Mouse (Mus musculus) heart, embryonic 15.5 days (tissue): ENCODE measurements at regions not wholly inside any gene's neighbourhood (a gene's known extent, or its start where the extent isn't known, plus 50 kb on each side); places are given as distances from the start of the nearest gene placed in this dataset.

Experiments
- ATAC-seq: fragments of 200-750 bp; cut with Nextera tagmentation; replicated peaks from 2 replicates; pipeline ENCODE4 v1.8.0; 2017; ENCODE audit warnings: low read depth, moderate TSS enrichment; ENCODE audit not compliant: insufficient number of reproducible peaks, insufficient read depth, low FRiP score
- H3K27ac ChIP-seq: fragments of 300-500 bp; sonication (generic); 2 replicates; pipeline ENCODE4 v1.5.1; 2015; ENCODE audit warnings: mild to moderate bottlenecking, inconsistent platforms
- H3K27me3 ChIP-seq: fragments of 300-500 bp; sonication (generic); 2 replicates; pipeline ENCODE4 v1.6.1; 2015; ENCODE audit warnings: inconsistent platforms
- H3K36me3 ChIP-seq: fragments of 300-500 bp; sonication (generic); 2 replicates; pipeline ENCODE4 v1.6.1; 2015; ENCODE audit warnings: mild to moderate bottlenecking, inconsistent platforms
- H3K4me1 ChIP-seq: fragments of 300-500 bp; sonication (generic); replicated peaks from 2 replicates; pipeline ENCODE4 v1.6.1; 2015; ENCODE audit warnings: inconsistent platforms
- H3K4me2 ChIP-seq: fragments of 300-500 bp; sonication (generic); 2 replicates; pipeline ENCODE4 v1.6.1; 2015; ENCODE audit warnings: inconsistent platforms, mild to moderate bottlenecking, moderate library complexity
- H3K4me3 ChIP-seq: fragments of 300-500 bp; sonication (generic); 2 replicates; pipeline ENCODE4 v1.5.1; 2015; ENCODE audit warnings: mild to moderate bottlenecking, inconsistent platforms
- H3K9ac ChIP-seq: fragments of 300-500 bp; sonication (generic); 2 replicates; pipeline ENCODE4 v1.6.1; 2015; ENCODE audit warnings: mild to moderate bottlenecking, inconsistent platforms
- H3K9me3 ChIP-seq: fragments of 300-500 bp; sonication (generic); replicated peaks from 2 replicates; pipeline ENCODE4 v1.6.1; 2016; ENCODE audit warnings: inconsistent platforms
- WGBS: fragments of 180-500 bp; shearing (Covaris S2); methylation state at CpG from one replicate; pipeline ENCODE4 v1.1.7; 2015; ENCODE audit warnings: mixed read lengths; 5-methylcytosine and 5-hydroxymethylcytosine counted together

- Histone ChIP-seq H3K36me3 (no peaks in the 10 kb centered on the region), H3K27me3 (no peaks in the 10 kb centered on the region), H3K9me3 (no peaks in the 10 kb centered on the region), H3K4me1 (peaks cover 76% of the 10 kb centered on the region), H3K27ac (peak overlapping the region; percentile 94), H3K4me3 (peak overlapping the region; percentile 9), H3K4me2 (peak overlapping the region; percentile 60), H3K9ac (peak overlapping the region; percentile 47)
- no peak for ATAC-seq
- 4% methylated on average over 24 of the region's 24 CpGs for WGBS
These were observed 86.6 kb downstream of the 1700001O22Rik start for GRCm38 (mm10) chr2:30716580-30717565.

- Histone ChIP-seq H3K9ac (no peak overlapping the region), H3K27ac (peak overlapping the region; percentile 94), H3K9me3 (no peaks in the 10 kb centered on the region), H3K36me3 (no peaks in the 10 kb centered on the region), H3K4me2 (no peak overlapping the region; the same call in 1 of the 2 replicates), H3K27me3 (no peaks in the 10 kb centered on the region), H3K4me1 (peaks cover 72% of the 10 kb centered on the region), H3K4me3 (no peak overlapping the region)
- no peak for ATAC-seq
- WGBS, result 53% methylated on average over 4 of the region's 4 CpGs
These were observed 87.6 kb downstream of the 1700001O22Rik start for GRCm38 (mm10) chr2:30715720-30716310.

DNA sequence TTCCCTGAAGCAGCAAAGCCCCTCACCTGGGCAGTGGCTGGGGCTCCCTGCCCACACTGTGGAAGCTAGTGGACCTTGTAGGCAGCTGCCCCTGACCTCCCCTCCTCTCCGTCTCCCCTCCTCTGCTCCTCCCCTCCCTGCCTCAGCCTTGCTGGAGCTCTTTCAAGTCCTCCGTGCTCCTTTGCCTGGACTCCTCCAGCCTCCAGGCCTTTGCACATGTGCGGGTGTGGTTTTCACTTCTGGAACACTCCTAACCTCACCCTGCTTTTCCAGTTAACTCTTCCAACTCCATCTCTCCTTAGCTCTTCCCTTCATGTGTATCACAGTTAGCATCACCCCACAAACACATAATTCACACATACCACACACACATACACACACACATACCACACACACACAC, 89.9 kb downstream of the 1700001O22Rik start:
- Histone ChIP-seq H3K4me1 (peaks cover 66% of the 10 kb centered on the region), H3K4me3 (no peak overlapping the region), H3K27ac (peak overlapping the region; percentile 91), H3K27me3 (no peaks in the 10 kb centered on the region), H3K4me2 (no peak overlapping the region), H3K9ac (no peak overlapping the region), H3K36me3 (no peaks in the 10 kb centered on the region), H3K9me3 (no peaks in the 10 kb centered on the region)
- ATAC-seq, result no peak
- WGBS, result 8% methylated on average over 3 of the region's 3 CpGs

GRCm38 (mm10) chr2:30712841-30713401, 90.5 kb downstream of the 1700001O22Rik start:
- WGBS, result 64% methylated on average over 9 of the region's 9 CpGs

GRCm38 (mm10) chr2:30711853-30712498, 91.5 kb downstream of the 1700001O22Rik start:
- Histone ChIP-seq H3K4me2 (peak overlapping the region; percentile 85), H3K9me3 (no peaks in the 10 kb centered on the region), H3K36me3 (no peaks in the 10 kb centered on the region), H3K9ac (peak overlapping the region; percentile 67), H3K27me3 (no peaks in the 10 kb centered on the region), H3K4me3 (peak overlapping the region; percentile 56), H3K27ac (peak overlapping the region; percentile 91), H3K4me1 (peaks cover 66% of the 10 kb centered on the region)
- ATAC-seq, result peak; percentile 50
- under 1% methylated on average over 62 of the region's 63 CpGs for WGBS

More at GRCm38 (mm10) chr2:30712841-30713401, 90.5 kb downstream of the 1700001O22Rik start:
- no peak for ATAC-seq
- Histone ChIP-seq H3K36me3 (no peaks in the 10 kb centered on the region), H3K9me3 (no peaks in the 10 kb centered on the region), H3K4me2 (no peak overlapping the region), H3K9ac (no peak overlapping the region), H3K27ac (peak overlapping the region; percentile 91), H3K4me3 (no peak overlapping the region), H3K4me1 (peaks cover 66% of the 10 kb centered on the region), H3K27me3 (no peaks in the 10 kb centered on the region)

DNA sequence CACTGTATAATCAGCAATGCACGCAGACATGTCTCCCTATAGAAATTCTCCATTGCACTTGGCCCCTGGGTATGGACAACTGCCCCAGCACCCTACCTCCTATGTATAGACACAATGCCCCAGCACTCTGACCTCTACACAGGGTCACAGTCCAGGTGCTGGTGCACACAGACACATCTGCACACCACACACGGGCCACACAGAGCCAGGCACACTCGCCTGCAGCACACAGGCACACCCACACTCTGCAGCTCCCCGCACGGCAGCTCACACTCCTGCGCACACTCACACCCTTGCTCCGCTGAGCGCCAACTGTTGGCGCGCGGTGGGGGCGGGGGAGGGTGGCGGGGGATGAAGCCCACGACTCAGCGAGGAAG, 92.0 kb downstream of the 1700001O22Rik start:
- Histone ChIP-seq H3K9ac (peak overlapping the region; percentile 67), H3K36me3 (no peaks in the 10 kb centered on the region), H3K9me3 (no peaks in the 10 kb centered on the region), H3K27me3 (no peaks in the 10 kb centered on the region), H3K4me2 (peak overlapping the region; percentile 85), H3K4me1 (peaks cover 64% of the 10 kb centered on the region), H3K4me3 (peak overlapping the region; percentile 56), H3K27ac (peak overlapping the region; percentile 91)
- ATAC-seq, result no peak
- 6% methylated on average over 15 of the region's 15 CpGs for WGBS

DNA sequence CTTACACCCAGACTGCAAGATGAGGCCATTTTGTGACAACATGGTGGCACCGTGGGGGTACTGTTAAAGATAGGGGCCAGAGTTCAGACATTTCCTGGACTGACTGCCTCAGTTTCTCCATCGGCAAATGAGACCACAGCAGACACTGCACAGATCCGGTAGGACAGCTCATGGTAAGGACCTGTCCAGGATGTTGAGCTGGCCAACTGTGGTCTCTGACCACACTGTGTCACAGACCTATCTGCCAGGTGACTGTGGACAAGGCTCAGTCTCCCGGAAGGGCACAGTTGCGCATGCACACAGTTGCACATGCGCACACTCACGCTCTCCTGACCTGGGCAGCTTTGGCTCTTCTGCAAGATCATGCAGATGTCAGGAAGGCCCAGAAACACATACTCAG, 92.6 kb downstream of the 1700001O22Rik start:
- Histone ChIP-seq H3K9ac (no peak overlapping the region), H3K27ac (no peak overlapping the region), H3K36me3 (no peaks in the 10 kb centered on the region), H3K4me3 (no peak overlapping the region), H3K4me2 (no peak overlapping the region), H3K4me1 (peaks cover 62% of the 10 kb centered on the region), H3K27me3 (no peaks in the 10 kb centered on the region), H3K9me3 (no peaks in the 10 kb centered on the region)
- ATAC-seq, result no peak
- WGBS, result 94% methylated on average over 7 of the region's 7 CpGs

- no peak overlapping the region for H3K4me3 ChIP-seq
- H3K4me1 ChIP-seq, result peaks cover 61% of the 10 kb centered on the region
- H3K9me3 ChIP-seq, result no peaks in the 10 kb centered on the region
- H3K27ac ChIP-seq, result peak overlapping the region; percentile 98
- ATAC-seq, result no peak
- H3K27me3 ChIP-seq, result no peaks in the 10 kb centered on the region
- H3K36me3 ChIP-seq, result no peaks in the 10 kb centered on the region
- H3K9ac ChIP-seq, result no peak overlapping the region
- 50% methylated on average over 3 of the region's 3 CpGs for WGBS
- no peak overlapping the region for H3K4me2 ChIP-seq
These were observed 94.0 kb downstream of the 1700001O22Rik start for GRCm38 (mm10) chr2:30709386-30709884.

GRCm38 (mm10) chr2:30708762-30709385, 94.6 kb downstream of the 1700001O22Rik start:
- Histone ChIP-seq H3K9ac (peak overlapping the region; percentile 77), H3K4me3 (no peak overlapping the region), H3K27ac (peak overlapping the region; percentile 98), H3K4me2 (peak overlapping the region; percentile 96; the same call in 1 of the 2 replicates), H3K36me3 (no peaks in the 10 kb centered on the region), H3K9me3 (no peaks in the 10 kb centered on the region), H3K4me1 (peaks cover 59% of the 10 kb centered on the region), H3K27me3 (no peaks in the 10 kb centered on the region)
- no peak for ATAC-seq
- WGBS, result 83% methylated on average over 4 of the region's 4 CpGs

- no peaks in the 10 kb centered on the region for H3K27me3 ChIP-seq
- no peaks in the 10 kb centered on the region for H3K9me3 ChIP-seq
- no peaks in the 10 kb centered on the region for H3K36me3 ChIP-seq
- peak overlapping the region; percentile 50 for H3K4me3 ChIP-seq
- H3K27ac ChIP-seq, result peak overlapping the region; percentile 98
- ATAC-seq, result peak; percentile 54
- H3K4me1 ChIP-seq, result peaks cover 54% of the 10 kb centered on the region
- H3K9ac ChIP-seq, result peak overlapping the region; percentile 77
- peak overlapping the region; percentile 96 for H3K4me2 ChIP-seq
- 3% methylated on average over 44 of the region's 48 CpGs for WGBS
These were observed 95.3 kb downstream of the 1700001O22Rik start for GRCm38 (mm10) chr2:30708001-30708683.
